Mouse (Mus musculus): ENCODE results near the gene Raly. TPM values are rescaled to one million over a fixed set of nuclear protein-coding genes. Genes with fewer than 3 reads are reported as not detected.
A peak's percentile ranks its signal among the peaks of the same experiment; 100 is the strongest.

The Raly gene
- 66.4 and 73.2 TPM in 2 replicates for polyA plus RNA-seq (2014; fragmentation: Nextera tagmentation; extraction: Ambion mirVana)

GRCm38 (mm10) chr2:154790656-154791483 lies at the start of gene Raly, which contains the start of gene a:
Raly (plus strand) TSS chr2:154791096.
a (plus strand) TSS chr2:154791402.
- Histone ChIP-seq H3K27me3 (replicated peaks; ENCODE audit: control insufficient read depth, insufficient read depth, low read length) (no peaks in the 10 kb centered on the region), H3K4me1 (replicated peaks; ENCODE audit: control insufficient read depth, insufficient read depth, low read length) (peaks cover 26% of the 10 kb centered on the region), H3K27ac (ENCODE audit: low read depth) (peak within 1 kb of the TSS; percentile 99), H3K36me3 (ENCODE audit: control insufficient read depth, insufficient read depth, low read length) (no peaks in the 10 kb centered on the region), H3K4me3 (ENCODE audit: low read depth, low read length) (peak within 1 kb of the TSS; percentile 98), H3K4me2 (ENCODE audit: low read length) (peak within 1 kb of the TSS; percentile 80), H3K9ac (ENCODE audit: low read length) (peak within 1 kb of the TSS; percentile 95), H3K9me3 (ENCODE audit: control insufficient read depth, low read length) (no peaks in the 10 kb centered on the region)
- ATAC-seq (replicated peaks; ENCODE audit: low FRiP score, low TSS enrichment, low read depth) (peak; percentile 97), DNase-seq (ENCODE audit: low spot score) (peak; percentile 98)
- under 1% methylated on average over 63 of the region's 89 CpGs for WGBS

- Histone ChIP-seq H3K9ac (ENCODE audit: low read length) (no peak overlapping the region), H3K4me1 (replicated peaks; ENCODE audit: control insufficient read depth, insufficient read depth, low read length) (peaks cover 4% of the 10 kb centered on the region; the same call in 1 of the 2 replicates), H3K27ac (ENCODE audit: low read depth) (no peak overlapping the region), H3K9me3 (ENCODE audit: control insufficient read depth, low read length) (no peaks in the 10 kb centered on the region), H3K4me2 (ENCODE audit: low read length) (no peak overlapping the region), H3K27me3 (replicated peaks; ENCODE audit: control insufficient read depth, insufficient read depth, low read length) (no peaks in the 10 kb centered on the region), H3K4me3 (ENCODE audit: low read depth, low read length) (no peak overlapping the region), H3K36me3 (ENCODE audit: control insufficient read depth, insufficient read depth, low read length) (no peaks in the 10 kb centered on the region)
- 62% methylated on average over 10 of the region's 10 CpGs for WGBS
- DNase-seq (ENCODE audit: low spot score) (no peak), ATAC-seq (replicated peaks; ENCODE audit: low FRiP score, low TSS enrichment, low read depth) (no peak)
These were observed 47.7 kb upstream of the Raly start for GRCm38 (mm10) chr2:154742911-154743819.

- H3K4me3 ChIP-seq (ENCODE audit: low read depth, low read length) = no peak overlapping the region
- no peak overlapping the region for H3K4me2 ChIP-seq (ENCODE audit: low read length)
- ATAC-seq (replicated peaks; ENCODE audit: low FRiP score, low TSS enrichment, low read depth) (no peak), DNase-seq (ENCODE audit: low spot score) (no peak)
- no peaks in the 10 kb centered on the region for H3K36me3 ChIP-seq (ENCODE audit: control insufficient read depth, insufficient read depth, low read length)
- no peaks in the 10 kb centered on the region for H3K27me3 ChIP-seq (replicated peaks; ENCODE audit: control insufficient read depth, insufficient read depth, low read length)
- H3K27ac ChIP-seq (ENCODE audit: low read depth) = no peak overlapping the region
- no peaks in the 10 kb centered on the region for H3K9me3 ChIP-seq (ENCODE audit: control insufficient read depth, low read length)
- peaks cover 5% of the 10 kb centered on the region for H3K4me1 ChIP-seq (replicated peaks; ENCODE audit: control insufficient read depth, insufficient read depth, low read length)
- 73% methylated on average over 4 of the region's 4 CpGs for WGBS
- H3K9ac ChIP-seq (ENCODE audit: low read length) = no peak overlapping the region
These were observed 47.0 kb upstream of the Raly start for GRCm38 (mm10) chr2:154743915-154744314.

GRCm38 (mm10) chr2:154748383-154748782 lies 42.5 kb upstream of the Raly start:
- no peaks in the 10 kb centered on the region for H3K36me3 ChIP-seq (ENCODE audit: control insufficient read depth, insufficient read depth, low read length)
- H3K9ac ChIP-seq (ENCODE audit: low read length) = no peak overlapping the region
- H3K27me3 ChIP-seq (replicated peaks; ENCODE audit: control insufficient read depth, insufficient read depth, low read length) = no peaks in the 10 kb centered on the region
- no peak for DNase-seq (ENCODE audit: low spot score)
- peaks cover 11% of the 10 kb centered on the region for H3K4me1 ChIP-seq (replicated peaks; ENCODE audit: control insufficient read depth, insufficient read depth, low read length)
- 91% methylated on average over 2 of the region's 2 CpGs for WGBS
- no peak overlapping the region for H3K4me3 ChIP-seq (ENCODE audit: low read depth, low read length)
- H3K4me2 ChIP-seq (ENCODE audit: low read length) = no peak overlapping the region
- ATAC-seq (replicated peaks; ENCODE audit: low FRiP score, low TSS enrichment, low read depth) = no peak
- H3K9me3 ChIP-seq (ENCODE audit: control insufficient read depth, low read length) = no peaks in the 10 kb centered on the region
- no peak overlapping the region for H3K27ac ChIP-seq (ENCODE audit: low read depth)

GRCm38 (mm10) chr2:154749046-154750036 lies 41.6 kb upstream of the Raly start:
- Histone ChIP-seq H3K4me1 (replicated peaks; ENCODE audit: control insufficient read depth, insufficient read depth, low read length) (peaks cover 11% of the 10 kb centered on the region), H3K9ac (ENCODE audit: low read length) (no peak overlapping the region), H3K4me2 (ENCODE audit: low read length) (peak overlapping the region; percentile 14; the same call in 1 of the 2 replicates), H3K27me3 (replicated peaks; ENCODE audit: control insufficient read depth, insufficient read depth, low read length) (no peaks in the 10 kb centered on the region), H3K9me3 (ENCODE audit: control insufficient read depth, low read length) (no peaks in the 10 kb centered on the region), H3K27ac (ENCODE audit: low read depth) (peak overlapping the region; percentile 69), H3K36me3 (ENCODE audit: control insufficient read depth, insufficient read depth, low read length) (no peaks in the 10 kb centered on the region), H3K4me3 (ENCODE audit: low read depth, low read length) (no peak overlapping the region)
- ATAC-seq (replicated peaks; ENCODE audit: low FRiP score, low TSS enrichment, low read depth) = 0 out of 2 replicates have a peak, but pooled peaks have one; percentile 50
- peak; percentile 71 for DNase-seq (ENCODE audit: low spot score)
- WGBS = 53% methylated on average over 23 of the region's 23 CpGs

- Histone ChIP-seq H3K27ac (ENCODE audit: low read depth) (no peak overlapping the region), H3K4me3 (ENCODE audit: low read depth, low read length) (no peak overlapping the region), H3K27me3 (replicated peaks; ENCODE audit: control insufficient read depth, insufficient read depth, low read length) (no peaks in the 10 kb centered on the region), H3K36me3 (ENCODE audit: control insufficient read depth, insufficient read depth, low read length) (no peaks in the 10 kb centered on the region), H3K4me1 (replicated peaks; ENCODE audit: control insufficient read depth, insufficient read depth, low read length) (peaks cover 11% of the 10 kb centered on the region), H3K9me3 (ENCODE audit: control insufficient read depth, low read length) (no peaks in the 10 kb centered on the region), H3K9ac (ENCODE audit: low read length) (no peak overlapping the region), H3K4me2 (ENCODE audit: low read length) (no peak overlapping the region)
- DNase-seq (ENCODE audit: low spot score) = no peak
- ATAC-seq (replicated peaks; ENCODE audit: low FRiP score, low TSS enrichment, low read depth) = no peak
- 58% methylated on average over 8 of the region's 8 CpGs for WGBS
These were observed 39.0 kb upstream of the Raly start for GRCm38 (mm10) chr2:154751924-154752323.

GRCm38 (mm10) chr2:154754068-154754560 lies 36.8 kb upstream of the Raly start:
- no peak overlapping the region for H3K4me3 ChIP-seq (ENCODE audit: low read depth, low read length)
- no peaks in the 10 kb centered on the region for H3K9me3 ChIP-seq (ENCODE audit: control insufficient read depth, low read length)
- 88% methylated on average over 2 of the region's 2 CpGs for WGBS
- no peak overlapping the region for H3K27ac ChIP-seq (ENCODE audit: low read depth)
- peaks cover 8% of the 10 kb centered on the region for H3K4me1 ChIP-seq (replicated peaks; ENCODE audit: control insufficient read depth, insufficient read depth, low read length)
- H3K36me3 ChIP-seq (ENCODE audit: control insufficient read depth, insufficient read depth, low read length) = no peaks in the 10 kb centered on the region
- DNase-seq (ENCODE audit: low spot score) (no peak), ATAC-seq (replicated peaks; ENCODE audit: low FRiP score, low TSS enrichment, low read depth) (no peak)
- H3K9ac ChIP-seq (ENCODE audit: low read length) = no peak overlapping the region
- no peak overlapping the region for H3K4me2 ChIP-seq (ENCODE audit: low read length)
- H3K27me3 ChIP-seq (replicated peaks; ENCODE audit: control insufficient read depth, insufficient read depth, low read length) = no peaks in the 10 kb centered on the region

Measured in intestine, embryonic 14.5 days (tissue).